Mouse (Mus musculus) liver, adult 2 months (tissue): Measurements from ENCODE around the gene Kcnc1. TPM values are rescaled to one million over a fixed set of nuclear protein-coding genes. Genes with fewer than 3 reads are reported as not detected.

Source experiments
- DNase-seq: peaks from one replicate; pipeline ENCODE4 v3.0.0-alpha.2; 2011; ENCODE audit warnings: low read depth, low spot score; ENCODE audit errors: extremely low read depth
- H3K27ac ChIP-seq: fragments of 200-500 bp; replicated peaks from 2 replicates; pipeline ENCODE4 v1.5.1; 2012; ENCODE audit warnings: low read depth, mild to moderate bottlenecking, control low read depth, inconsistent platforms, low read length; ENCODE audit not compliant: insufficient read depth
- H3K27me3 ChIP-seq: fragments of 200-500 bp; 2 replicates; pipeline ENCODE4 v1.6.1; 2012; ENCODE audit warnings: mild to moderate bottlenecking, moderate library complexity, low read length, inconsistent platforms; ENCODE audit not compliant: control insufficient read depth, insufficient read depth
- H3K36me3 ChIP-seq: fragments of 200-500 bp; 2 replicates; pipeline ENCODE4 v1.6.1; 2012; ENCODE audit warnings: low read length, inconsistent platforms; ENCODE audit not compliant: control insufficient read depth, insufficient read depth
- H3K4me1 ChIP-seq: fragments of 200-500 bp; 2 replicates; pipeline ENCODE4 v1.6.1; 2011; ENCODE audit warnings: low read length; ENCODE audit not compliant: control insufficient read depth, insufficient read depth
- H3K4me3 ChIP-seq: fragments of 200-500 bp; 2 replicates; pipeline ENCODE4 v1.5.1; 2011; ENCODE audit warnings: low read depth, mild to moderate bottlenecking, control low read depth, low read length, moderate library complexity; ENCODE audit not compliant: insufficient read depth
- H3K79me2 ChIP-seq: fragments of 200-500 bp; 2 replicates; pipeline ENCODE4 v1.6.1; 2012; ENCODE audit warnings: inconsistent platforms, mild to moderate bottlenecking, low read length, moderate library complexity; ENCODE audit not compliant: control insufficient read depth, insufficient read depth
- H3K9ac ChIP-seq: fragments of 200-500 bp; 2 replicates; pipeline ENCODE4 v1.6.1; 2012; ENCODE audit warnings: low read depth, mild to moderate bottlenecking, control low read depth, inconsistent platforms, low read length
- CTCF ChIP-seq: fragments of 200-500 bp; IDR thresholded peaks from 2 replicates; pipeline ENCODE4 v1.5.1; 2011; ENCODE audit warnings: low read depth, low read length, control low read depth
- POLR2A ChIP-seq: fragments of 200-500 bp; IDR thresholded peaks from 2 replicates; pipeline ENCODE4 v1.6.1; 2011; ENCODE audit warnings: low read length, control low read depth; ENCODE audit not compliant: insufficient read depth; ENCODE audit errors: extremely low read depth
- WGBS: fragments of 180-500 bp; shearing (Covaris S2); methylation state at CpG from one replicate; pipeline ENCODE4 v1.1.7; 2018; 5-methylcytosine and 5-hydroxymethylcytosine counted together
- polyA plus RNA-seq: library from polyadenylated mRNA; depleted of rRNA; stranded (reverse); fragments of >200 nt; gene quantifications from 2 replicates; pipeline ENCODE4 v1.2.3, GENCODE M21; 2012; rRNA removed
- total RNA-seq: library from RNA; depleted of rRNA; stranded (reverse); fragments of >200 nt; gene quantifications from 2 replicates; pipeline ENCODE4 v1.2.3, GENCODE M21; 2014; rRNA removed

The Kcnc1 gene
- total and polyA plus RNA-seq, 2 experiments = under 0.01 TPM; not detected in 1

DNA sequence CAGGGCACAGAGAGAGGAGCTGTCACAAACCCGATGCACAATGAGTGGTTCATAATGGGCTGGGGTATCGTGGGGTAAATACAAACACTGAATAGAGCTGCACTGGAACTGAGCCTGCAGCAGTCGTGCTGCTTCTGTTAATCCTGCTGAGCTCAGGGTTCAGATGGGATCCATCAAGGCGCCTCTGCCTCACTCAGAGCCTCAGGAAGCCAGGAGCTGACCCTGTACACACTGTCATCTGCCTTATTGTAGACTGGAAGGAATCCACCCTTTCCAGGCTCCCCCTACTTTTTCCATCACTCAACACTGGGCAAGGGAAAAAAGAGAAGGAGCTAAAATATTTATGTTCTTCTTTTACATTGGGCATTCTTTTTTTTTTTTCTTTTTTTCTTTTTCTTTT, 91.1 kb downstream of the Kcnc1 start:
- TF ChIP-seq CTCF = no peak
- TF ChIP-seq POLR2A = no peak
- no peaks in the 10 kb centered on the region for H3K79me2 ChIP-seq
- no peak overlapping the region for H3K4me3 ChIP-seq
- H3K4me1 ChIP-seq = no peaks in the 10 kb centered on the region
- no peak overlapping the region for H3K9ac ChIP-seq
- no peaks in the 10 kb centered on the region for H3K27me3 ChIP-seq
- no peak overlapping the region for H3K27ac ChIP-seq
- WGBS = 90% methylated on average over 4 of the region's 4 CpGs
- no peaks in the 10 kb centered on the region for H3K36me3 ChIP-seq
- DNase-seq = no peak

Other genes starting within 250 kb of the Kcnc1 start
- gene Abcc8, start 216.5 kb upstream of the Kcnc1 start, total RNA-seq = not detected in 2 replicates
- gene Abcc8, start 216.5 kb upstream of the Kcnc1 start, polyA plus RNA-seq = not detected in 2 replicates
- gene Ush1c, start 158.0 kb upstream of the Kcnc1 start, total RNA-seq = not detected in 2 replicates
- not detected in 2 replicates for gene Ush1c, start 158.0 kb upstream of the Kcnc1 start, polyA plus RNA-seq
- gene Otog, start 155.5 kb upstream of the Kcnc1 start, total RNA-seq = not detected in 2 replicates
- gene Otog, start 155.5 kb upstream of the Kcnc1 start, polyA plus RNA-seq = not detected in 2 replicates
- not detected in 2 replicates for gene Myod1, start 20.0 kb upstream of the Kcnc1 start, total RNA-seq
- not detected in 2 replicates for gene Myod1, start 20.0 kb upstream of the Kcnc1 start, polyA plus RNA-seq
- gene Sergef, start 243.3 kb downstream of the Kcnc1 start, total RNA-seq = 4.9 and 6.6 TPM in 2 replicates
- 5.4 and 7.5 TPM in 2 replicates for gene Sergef, start 243.3 kb downstream of the Kcnc1 start, polyA plus RNA-seq